Mouse (Mus musculus) right cerebral cortex, postnatal 4 days (tissue): ENCODE measurements around the gene Prmt7.
"Not testable (repeated sequence)": the region's sequence is repeated elsewhere in the genome, so short reads cannot be mapped to it uniquely, and the experiment has no call there.

Experiments
- DNase-seq: peaks from one replicate; pipeline ENCODE4 v3.0.0-alpha.2; 2022

The Prmt7 gene

GRCm38 (mm10) chr8:106210821-106211345 is at the start of gene Prmt7, which contains the start of gene Slc7a6os:
TSS of gene Prmt7 (plus strand) at chr8:106210936.
TSS of gene Slc7a6os (minus strand) at chr8:106210935.
- peak; percentile 95 for DNase-seq

DNA sequence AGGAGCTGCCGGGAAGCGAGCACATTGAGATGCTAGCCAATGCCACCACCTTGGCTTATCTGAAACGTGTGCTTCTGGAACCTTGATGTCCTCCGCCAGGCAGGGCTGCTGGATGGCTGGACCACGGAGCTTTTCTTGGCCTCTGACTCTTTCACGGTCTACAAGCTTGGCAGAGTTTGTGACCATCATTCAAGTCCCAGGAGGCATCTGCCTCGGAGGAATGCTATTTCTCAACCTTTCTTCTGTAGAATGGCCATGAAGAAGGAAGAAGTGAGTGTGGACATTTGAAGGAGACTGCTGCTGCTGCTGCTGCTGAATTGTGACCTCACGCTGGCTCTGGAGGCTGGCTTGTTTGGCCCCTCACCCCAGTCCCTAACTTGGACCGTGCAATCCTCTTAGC is 47.5 kb upstream of the Prmt7 start:
- no peak for DNase-seq

DNA sequence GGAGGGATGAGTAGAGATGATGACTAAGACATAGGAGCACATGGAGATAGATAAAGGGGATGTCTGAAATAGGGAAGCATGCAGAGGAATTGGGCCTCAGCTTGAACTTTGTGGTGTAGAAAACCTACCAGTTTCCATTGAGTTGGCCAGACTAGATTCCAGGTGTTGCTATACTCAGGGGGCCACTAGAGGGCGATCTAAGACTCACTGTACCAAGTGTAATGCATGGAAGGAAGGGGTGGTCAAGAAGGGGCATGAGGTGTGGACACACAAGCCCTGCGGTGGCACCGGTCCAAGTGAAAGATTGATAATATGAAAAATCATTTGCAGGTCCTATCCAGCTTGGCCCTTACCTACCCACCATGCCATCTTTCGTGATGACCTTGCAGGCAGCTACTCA is 45.3 kb upstream of the Prmt7 start:
- peak; percentile 69 for DNase-seq

DNA sequence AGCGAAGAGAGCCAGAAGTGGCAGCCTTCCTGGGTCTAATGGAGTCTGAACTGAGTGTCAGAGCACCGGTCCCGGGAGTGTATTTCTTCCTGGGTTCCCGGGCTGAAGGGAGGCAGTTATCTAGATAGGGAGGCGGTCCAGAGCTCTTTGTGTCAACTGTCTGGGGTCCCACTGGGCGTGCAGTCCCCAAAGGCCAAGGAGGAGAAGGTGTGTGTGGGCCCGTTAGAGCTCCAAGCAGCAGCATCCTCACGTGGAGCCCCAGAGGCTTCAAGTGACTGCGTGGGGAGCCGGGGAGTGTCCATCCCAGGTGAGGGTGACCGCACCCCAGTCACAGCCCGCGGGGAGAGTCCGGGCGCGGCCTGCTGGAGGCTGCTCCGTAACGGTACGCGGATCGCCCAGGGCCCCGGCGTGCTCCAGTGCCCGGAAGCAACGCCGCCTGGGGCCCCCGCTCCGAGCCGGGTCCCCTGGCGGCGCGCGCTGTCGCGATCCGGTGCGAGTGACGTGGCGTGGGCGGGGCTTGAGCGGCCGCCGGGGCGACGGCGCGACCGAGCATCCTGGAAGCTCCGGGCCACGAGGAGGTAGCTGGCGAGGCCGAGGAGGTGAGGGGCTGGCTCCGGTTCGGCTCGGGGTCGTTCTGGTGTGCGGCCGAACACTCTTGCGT is 42.2 kb upstream of the Prmt7 start, which contains the start of gene Slc7a6:
TSS of gene Slc7a6 (plus strand) at position 502 of the 661 bp plus-strand sequence.
- DNase-seq = peak; percentile 89

DNA sequence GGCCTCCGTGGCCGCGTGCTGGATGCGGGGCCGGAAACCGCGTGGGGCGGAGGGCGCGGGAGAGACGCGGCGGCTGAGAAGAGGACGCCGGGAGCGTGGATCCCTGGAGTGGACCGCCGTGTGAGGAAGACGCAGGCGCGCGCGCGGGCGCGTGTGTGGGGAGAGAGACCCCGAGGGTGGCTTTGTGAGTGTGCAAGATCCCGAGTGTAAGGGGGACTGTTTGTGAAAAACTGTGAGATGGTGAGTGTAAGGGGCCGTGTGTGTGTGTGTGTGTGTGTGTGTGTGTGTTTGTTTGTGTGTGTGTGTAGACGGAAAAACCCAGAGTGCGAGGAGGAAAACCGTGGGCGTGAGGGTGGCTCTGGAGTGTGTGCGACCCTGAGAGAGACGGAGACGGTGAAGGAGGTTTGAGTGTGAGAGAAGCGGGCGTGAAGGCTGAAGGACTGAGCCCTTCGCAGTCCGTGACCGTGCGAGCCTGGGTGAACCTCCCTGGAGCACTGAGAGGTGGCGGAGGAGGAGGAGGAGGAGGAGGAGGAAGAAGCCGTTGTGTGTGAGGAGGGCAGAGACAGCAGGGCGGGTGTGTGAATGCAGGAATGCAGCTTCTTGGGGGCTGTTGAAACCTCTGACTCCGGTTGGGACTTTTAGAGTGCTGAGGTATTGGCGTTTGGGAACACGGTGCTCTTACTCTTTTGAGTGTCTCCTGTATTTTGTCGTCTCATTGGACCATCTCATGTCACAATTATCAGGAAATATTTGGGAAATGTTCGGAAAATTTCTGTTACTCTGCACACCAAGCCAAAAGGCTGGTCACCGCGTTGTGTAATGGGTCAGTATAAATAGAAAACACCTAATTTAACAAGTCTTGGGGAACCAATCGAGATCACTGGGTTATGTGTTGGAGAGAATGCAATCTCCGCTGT is 41.5 kb upstream of the Prmt7 start:
- DNase-seq = peak; percentile 79

GRCm38 (mm10) chr8:106169934-106170480 is 40.7 kb upstream of the Prmt7 start:
- no peak for DNase-seq

DNA sequence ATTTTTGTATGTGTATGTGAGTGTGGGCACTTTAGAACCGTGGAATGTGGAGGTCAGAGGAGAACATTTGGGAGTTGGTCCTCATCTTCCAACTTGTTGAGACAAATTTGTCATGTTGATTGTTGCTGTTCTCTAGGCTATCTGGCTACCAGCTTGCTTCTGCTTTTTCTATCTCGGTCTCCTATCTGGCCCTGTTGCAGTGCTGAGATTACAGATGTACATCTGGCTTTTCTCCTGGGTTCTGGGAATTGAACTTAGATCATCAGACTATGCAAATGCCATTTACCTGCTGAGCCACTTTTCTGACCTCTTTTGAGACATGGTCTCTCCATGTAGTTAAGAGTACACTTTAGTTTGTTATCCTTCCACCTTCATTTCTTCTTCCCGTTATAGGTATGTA is 37.2 kb upstream of the Prmt7 start:
- DNase-seq = no peak

- no peak for DNase-seq
These were observed 33.8 kb upstream of the Prmt7 start for GRCm38 (mm10) chr8:106176891-106177290.

- no peak for DNase-seq
These were observed 33.1 kb upstream of the Prmt7 start for GRCm38 (mm10) chr8:106177594-106177993.

DNA sequence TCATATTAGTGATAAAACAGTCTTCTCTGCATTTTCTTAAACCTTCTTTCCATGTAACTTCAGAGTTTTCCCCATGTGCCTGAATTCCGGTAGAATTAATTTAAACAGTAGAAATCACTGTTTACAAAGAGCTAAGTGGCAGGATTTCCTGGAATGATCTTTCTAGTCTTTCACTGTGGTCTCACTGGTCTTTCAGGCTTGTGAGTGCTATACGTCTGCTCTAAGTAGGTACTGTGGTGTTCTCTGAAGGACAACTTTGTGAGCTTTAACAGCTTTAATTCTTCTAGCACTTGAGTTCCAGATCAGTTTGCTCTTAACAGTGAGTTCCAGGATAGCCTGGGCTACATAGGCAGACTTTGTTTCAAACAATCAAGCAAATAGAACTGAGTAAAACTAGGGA is 32.3 kb upstream of the Prmt7 start:
- DNase-seq = no peak

DNA sequence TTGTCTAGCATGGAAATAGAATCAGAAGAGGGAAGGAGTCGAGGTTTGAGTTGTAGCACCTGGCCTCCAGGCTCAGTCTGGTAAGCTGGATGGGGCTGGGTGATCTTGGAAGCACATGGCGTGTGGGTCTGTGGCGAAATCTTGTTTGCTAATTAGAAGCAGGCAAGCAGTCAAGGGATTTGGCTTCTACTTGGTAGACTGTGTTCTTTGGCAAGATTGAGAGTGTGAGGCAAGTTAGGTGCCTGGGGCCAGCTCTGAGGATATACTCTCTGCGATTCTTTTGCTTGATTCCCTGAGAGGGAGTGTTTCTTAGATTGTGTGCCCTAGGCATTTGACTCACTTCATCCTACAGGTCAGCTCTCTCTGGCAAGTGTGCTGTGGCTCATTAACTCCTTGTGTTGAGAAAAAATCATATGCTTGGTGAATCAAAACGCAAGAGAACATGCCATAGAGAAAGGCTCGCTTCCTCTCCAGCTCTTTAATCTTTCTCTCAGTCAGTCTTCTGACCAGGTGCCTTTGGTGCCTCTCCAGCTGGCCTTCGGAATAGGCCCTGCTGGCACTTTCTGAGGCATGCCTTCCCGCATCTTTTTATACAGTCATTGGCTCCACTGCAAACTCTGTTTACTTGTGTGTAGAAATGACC is 25.0 kb upstream of the Prmt7 start:
- no peak for DNase-seq

GRCm38 (mm10) chr8:106186394-106186793 is 24.3 kb upstream of the Prmt7 start:
- DNase-seq = no peak

DNA sequence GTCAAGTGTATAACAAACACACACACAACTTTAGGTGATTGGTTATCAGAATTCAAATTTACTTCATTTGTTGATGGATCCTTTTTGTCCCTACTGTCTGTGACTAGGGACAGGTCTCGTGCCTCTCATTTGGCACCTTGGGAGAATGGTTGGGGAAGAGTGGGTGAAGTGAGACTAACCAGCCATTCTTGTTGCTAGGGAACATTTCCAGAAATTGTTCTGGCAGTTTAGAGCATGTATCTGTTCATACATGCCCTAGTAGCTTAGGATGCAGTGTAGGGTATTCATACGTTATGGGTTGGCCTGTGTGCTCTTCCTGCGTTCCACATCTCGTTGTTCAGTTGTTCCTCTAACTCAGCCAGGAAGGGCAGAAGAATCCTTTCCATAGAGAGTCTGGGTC is 21.6 kb upstream of the Prmt7 start:
- no peak for DNase-seq

GRCm38 (mm10) chr8:106191639-106192038 is 19.1 kb upstream of the Prmt7 start:
- no peak for DNase-seq

- no peak for DNase-seq
These were observed 17.6 kb upstream of the Prmt7 start for GRCm38 (mm10) chr8:106193162-106193561.

DNA sequence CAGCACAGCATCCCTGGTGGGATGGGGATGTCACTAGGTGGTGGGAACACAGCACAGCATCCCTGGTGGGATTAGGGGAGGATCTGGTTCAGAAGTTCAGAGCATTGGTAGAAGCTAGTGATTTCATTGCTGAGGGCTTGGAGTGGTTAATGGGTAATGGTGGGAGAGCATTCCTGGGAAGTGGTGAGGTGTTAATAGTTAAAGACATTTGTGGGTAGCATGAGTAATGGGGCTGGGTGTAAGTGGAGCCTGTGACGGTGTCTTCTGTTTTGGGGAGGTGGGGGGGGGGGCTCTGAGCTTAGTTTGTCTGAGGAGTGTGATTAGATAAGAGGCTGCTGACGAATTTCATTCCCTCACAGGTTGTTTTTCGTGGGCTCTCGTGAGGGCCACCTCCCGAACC is 16.7 kb upstream of the Prmt7 start:
- DNase-seq = no peak

DNA sequence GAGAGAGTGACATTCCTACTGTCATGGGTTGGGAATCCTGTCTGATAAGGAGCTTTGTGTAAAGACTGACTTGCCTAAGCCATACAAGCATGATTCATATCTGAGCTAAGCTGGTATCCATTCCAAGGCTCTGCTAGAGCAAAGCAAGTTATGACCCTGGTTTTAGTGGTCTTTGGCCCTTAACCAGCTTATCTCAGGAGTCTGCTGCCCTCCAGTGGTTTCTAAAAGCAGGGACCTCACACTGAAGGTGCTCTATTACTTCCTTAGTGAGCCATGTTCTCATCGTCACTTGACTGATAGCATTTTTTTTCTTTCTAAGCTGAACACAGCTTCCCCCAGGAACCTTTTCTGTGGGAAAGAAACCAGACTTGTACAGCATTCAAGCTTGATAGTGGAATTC is 12.0 kb upstream of the Prmt7 start:
- no peak for DNase-seq

DNA sequence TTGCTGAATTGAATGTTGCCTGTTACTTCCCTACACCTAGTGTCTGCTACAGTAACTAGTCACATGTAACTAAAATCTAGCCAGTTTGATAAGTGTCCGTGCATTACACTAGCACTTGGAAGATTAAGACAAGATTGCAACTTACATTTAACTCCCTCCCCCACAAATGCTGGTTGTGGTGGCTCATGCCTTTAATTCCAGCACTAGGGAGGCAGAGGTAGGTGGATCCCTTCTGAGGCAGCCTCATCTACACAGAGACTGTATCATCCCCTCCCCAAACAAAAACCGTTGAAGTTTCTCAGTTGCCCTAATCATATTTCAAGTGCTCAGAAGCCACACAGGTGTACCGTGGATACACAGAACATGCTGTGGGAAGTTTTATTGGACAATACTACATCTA is 11.1 kb upstream of the Prmt7 start:
- DNase-seq = not testable (repeated sequence)

GRCm38 (mm10) chr8:106210035-106210731 is 553 bp upstream of the Prmt7 start:
- DNase-seq = no peak

- no peak for DNase-seq
These were observed 685 bp downstream of the Prmt7 start for GRCm38 (mm10) chr8:106211421-106211820.

GRCm38 (mm10) chr8:106213959-106214358 is 3.2 kb downstream of the Prmt7 start:
- no peak for DNase-seq

DNA sequence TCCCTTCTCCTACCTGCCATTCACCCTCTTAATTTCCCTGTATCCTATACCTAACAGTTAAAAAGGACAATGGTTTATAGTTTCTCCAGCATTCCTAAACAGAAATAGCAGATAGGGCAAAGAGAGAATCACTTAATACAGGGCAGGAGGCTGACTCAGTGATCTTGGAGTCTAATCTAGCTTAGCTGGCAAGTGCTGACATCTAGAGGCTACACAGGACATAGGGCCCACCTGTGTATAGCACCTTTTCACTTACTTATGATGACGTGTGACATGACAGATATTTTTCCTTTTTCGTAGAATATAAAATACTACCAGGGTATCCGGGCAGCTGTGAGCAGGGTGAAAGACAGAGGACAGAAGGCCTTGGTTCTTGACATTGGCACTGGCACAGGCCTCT is 8.9 kb downstream of the Prmt7 start:
- DNase-seq = no peak
